Mouse (Mus musculus) thymus, postnatal 0 days (tissue): ENCODE measurements around the gene Clic3. TPM values are rescaled to one million over a fixed set of nuclear protein-coding genes. Genes with fewer than 3 reads are reported as not detected.

Experiments used
- DNase-seq: peaks from one replicate; pipeline ENCODE4 v3.0.0-alpha.2; 2015; ENCODE audit warnings: low spot score
- polyA plus RNA-seq: library from polyadenylated mRNA; unstranded; fragments of >200 nt; fragmentation: Nextera tagmentation; extraction: Ambion mirVana; gene quantifications from 2 replicates; pipeline ENCODE4 v1.2.1, GENCODE M21; 2015

The Clic3 gene
- polyA plus RNA-seq, 1 experiment from 2014 or later, result 4.7 TPM

DNA sequence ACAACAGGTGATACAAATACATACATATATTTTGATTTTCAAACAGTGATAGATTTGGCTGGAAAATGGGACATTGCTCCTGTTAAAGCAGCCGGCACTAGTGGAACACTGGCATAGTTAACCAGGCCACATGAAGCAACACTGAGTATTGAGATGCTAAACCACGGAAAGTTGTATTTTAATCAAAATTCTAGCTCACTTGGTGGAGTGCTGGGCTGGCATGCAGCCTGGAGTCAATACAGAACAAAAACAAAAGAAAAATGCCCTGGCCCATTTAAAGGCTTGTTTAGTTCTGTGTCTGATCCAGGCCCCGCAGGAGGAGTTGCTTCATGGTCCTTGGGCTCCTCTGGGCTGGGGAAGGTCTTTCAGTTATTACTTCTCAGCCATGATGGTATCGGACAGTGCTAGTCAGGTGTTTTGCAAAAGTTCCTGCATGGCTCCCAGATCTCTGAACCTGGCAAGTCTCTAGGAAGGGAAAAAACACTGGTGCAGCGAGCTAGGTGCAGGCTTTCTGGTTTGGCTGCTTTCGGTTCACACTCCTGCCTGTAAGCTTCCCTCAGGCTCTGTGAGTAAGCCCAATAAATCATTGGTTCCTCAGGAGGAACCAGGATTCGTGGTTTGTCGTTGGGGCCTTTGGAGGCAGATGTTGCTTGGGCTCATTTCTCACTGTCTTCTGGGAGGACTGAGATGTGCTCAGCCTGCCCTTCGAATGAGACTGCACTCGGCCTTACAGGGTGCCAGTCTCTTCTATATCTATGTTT is 23.1 kb downstream of the Clic3 start:
- no peak for DNase-seq

DNA sequence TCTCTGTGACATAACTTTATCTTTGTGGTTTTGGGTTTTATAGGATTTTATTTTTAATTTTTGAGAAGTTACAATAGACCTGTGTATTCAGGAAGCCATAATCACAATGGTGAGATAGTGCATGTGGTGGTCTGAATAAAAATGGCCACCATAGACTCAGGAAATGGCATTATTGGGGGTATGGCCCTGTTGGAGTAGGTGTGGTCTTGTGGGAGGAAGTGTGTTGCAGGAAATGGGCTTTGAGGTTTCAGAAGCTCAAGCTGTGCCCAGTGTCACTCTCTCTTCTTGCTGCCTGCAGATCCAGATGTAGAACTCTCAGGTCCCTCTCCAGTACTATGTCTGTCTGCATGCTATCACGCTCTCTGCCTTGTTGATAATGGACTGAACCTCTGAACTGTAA is 23.9 kb downstream of the Clic3 start:
- no peak for DNase-seq

DNA sequence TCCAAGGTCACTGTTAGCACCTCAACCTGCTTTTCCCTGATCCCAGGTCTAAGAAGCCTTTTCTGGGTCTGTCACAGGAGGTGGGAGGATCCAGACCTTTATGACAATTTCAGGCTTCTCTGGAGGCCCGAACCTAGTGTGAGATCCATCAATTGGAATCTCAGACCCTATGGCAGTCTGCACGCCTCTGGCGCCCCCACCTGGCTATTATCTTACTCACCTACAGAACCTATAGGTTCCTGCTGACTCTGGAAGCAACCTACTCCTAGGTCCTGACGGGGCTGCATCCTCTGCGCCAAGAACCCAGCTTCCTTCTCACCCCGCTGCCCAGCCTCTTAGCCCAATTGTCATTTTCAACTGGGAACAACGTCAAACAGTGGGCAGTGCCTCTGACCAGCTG is 26.3 kb downstream of the Clic3 start:
- peak; percentile 81 for DNase-seq

DNA sequence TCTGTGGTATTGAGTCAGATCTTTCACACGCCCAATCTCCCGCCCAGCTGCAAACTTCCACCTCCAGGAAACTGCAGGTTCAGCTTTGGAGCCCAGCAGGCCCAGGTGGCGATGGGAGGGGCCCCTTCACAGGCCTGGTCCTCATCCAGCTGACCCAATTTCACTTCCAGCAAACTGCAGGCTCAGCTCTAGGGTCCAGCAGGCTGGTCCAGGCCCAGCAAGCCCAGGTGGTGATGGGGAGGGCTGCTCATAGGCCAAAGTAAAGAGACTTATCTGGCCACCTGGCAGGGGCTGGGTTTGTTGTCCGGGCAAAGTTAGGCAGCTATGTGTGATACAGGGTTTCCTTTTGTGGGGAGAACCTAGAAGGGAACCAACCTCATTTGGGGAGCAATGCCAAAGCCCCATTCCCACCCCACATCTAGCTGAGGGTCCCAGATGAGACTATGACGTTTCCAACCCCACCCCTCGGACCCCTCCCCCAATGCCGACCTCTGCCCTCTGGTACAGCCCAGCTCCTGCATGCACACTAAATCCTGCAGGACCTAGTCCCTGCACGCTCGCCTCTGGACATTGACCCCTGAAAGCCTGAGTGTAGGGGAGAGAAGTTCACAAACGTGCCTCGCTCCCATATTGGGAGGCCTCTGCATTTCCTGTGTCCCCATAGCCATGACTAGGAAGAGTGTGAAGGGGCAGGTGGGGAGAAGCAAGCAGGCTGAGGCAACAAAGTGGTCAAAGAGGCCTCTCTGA is 28.4 kb downstream of the Clic3 start:
- DNase-seq, result peak; percentile 48

GRCm38 (mm10) chr2:25487965-25488670 is 31.5 kb downstream of the Clic3 start:
- DNase-seq, result no peak

GRCm38 (mm10) chr2:25488671-25489068 is 32.0 kb downstream of the Clic3 start:
- DNase-seq, result no peak

GRCm38 (mm10) chr2:25492988-25493387 is 36.4 kb downstream of the Clic3 start:
- DNase-seq, result no peak

DNA sequence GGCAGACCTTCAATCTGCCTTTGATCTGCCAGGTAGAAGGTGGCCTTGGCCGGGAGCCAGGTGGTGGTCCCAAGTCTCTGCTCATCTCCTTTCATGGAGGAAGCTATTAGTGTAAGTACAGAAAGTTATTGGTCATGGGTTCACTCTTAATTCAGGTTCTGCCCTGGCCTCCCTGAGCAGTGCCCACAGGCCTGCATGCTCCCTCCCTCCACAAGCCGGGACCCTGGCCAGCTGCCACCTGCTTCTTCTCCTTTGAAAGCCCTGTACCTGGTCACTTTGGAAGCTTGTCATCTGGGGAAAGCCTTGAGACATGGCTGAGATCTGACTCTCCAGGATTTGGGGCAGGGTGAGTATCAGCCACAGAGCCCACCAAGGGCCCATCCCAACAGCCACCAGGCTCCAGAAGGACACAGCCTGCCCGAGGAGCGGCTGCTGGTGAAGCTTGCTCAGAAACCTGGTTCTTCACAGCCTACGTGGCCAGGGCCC is 36.9 kb downstream of the Clic3 start, which contains the start of gene Lcn12:
Gene Lcn12, minus strand, starts transcription at position 436 of the 486 bp plus-strand sequence.
- no peak for DNase-seq

DNA sequence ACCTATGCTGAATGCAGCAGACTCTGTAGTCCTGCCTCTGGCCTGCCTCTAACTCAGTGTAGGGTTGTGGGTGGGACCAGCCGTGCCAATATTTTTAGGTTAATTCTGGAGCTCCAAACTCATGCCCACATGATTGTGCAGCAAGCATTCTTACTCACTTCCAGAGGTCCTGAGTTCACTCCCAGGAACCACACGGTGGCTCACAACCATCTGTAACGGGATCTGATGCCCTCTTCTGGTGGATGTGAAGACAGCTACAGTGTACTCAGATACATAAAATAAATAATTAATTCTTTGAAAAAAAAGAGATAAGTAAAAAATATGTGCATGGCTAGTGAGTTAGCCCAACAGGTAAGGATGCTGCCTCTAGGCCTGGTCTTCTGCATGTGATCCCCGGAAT is 39.8 kb downstream of the Clic3 start:
- DNase-seq, result peak; percentile 48

DNA sequence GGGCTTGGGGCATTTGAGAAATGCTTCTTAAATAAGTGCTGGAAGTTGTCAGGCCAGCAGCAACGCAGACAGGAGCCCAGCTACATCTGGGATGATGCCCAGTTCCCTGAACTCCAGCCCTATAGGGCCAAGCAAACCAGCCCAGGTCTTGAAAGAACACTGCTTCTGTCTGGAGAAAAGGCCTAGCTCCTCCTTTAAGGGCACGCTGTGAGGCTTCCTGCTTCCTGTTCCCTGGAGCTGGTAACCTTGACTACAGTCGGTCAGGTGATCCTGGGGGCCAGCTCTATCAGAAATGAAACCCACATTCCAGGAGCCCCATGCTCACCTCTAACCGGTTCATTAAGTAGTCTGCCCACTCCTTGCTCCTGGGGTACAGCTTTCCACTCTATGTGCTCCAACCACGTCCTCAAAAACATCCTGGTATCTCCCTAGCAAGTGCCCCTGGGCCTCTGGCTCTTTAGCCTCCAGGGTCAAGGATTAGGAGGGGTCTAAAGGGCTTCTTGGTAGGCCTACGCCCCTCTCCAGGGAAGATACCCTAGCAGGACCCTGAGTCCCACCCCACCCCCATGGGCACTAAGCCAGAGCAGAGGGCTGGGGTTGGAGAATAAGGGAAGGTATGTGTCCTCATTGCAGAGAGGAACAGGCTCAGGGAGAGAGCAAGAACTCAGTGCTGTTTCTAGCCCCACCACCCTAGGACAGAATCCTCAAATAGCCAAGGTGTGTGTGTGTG is 41.4 kb downstream of the Clic3 start:
- peak; percentile 39 for DNase-seq

DNA sequence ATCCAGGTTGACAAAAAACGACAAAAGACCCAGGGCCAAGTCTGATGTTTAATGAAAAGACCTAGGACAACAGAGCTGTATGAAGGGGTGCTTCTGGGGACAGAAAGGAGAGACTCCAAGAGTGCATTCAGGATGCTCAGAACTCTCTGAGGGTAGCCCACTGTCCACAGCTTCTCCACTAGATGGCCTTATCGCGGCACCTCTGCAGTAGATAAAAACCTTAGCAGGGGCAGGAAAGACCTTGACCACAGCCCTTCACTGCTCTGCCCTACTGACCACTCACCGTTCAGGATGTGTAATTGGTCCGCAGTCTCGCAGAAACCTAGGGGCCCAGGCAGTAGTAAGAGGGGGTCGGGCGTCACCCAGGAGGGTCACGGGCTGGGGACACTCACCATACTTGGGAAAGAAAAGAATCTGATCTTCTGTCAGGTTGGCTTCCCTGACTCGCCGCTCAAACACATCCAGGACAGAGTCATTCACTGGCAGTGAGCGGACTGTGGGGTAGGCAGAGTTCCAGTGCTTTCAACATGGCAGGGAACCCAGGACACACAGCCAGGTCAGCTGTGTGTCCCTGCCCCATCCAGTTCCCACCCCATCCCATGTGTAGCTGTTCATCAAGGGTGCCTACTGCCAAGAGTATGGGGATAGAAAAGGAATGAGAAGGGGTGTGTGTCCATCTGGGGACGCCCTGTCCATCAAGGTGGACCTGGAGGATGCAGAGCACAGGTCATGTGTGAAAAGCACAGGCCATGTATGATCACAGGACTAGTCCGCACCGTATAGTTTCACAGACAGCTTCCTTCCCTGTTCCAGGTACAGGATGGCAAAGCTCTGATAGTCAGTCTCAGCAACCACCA is 42.2 kb downstream of the Clic3 start:
- DNase-seq, result no peak

DNA sequence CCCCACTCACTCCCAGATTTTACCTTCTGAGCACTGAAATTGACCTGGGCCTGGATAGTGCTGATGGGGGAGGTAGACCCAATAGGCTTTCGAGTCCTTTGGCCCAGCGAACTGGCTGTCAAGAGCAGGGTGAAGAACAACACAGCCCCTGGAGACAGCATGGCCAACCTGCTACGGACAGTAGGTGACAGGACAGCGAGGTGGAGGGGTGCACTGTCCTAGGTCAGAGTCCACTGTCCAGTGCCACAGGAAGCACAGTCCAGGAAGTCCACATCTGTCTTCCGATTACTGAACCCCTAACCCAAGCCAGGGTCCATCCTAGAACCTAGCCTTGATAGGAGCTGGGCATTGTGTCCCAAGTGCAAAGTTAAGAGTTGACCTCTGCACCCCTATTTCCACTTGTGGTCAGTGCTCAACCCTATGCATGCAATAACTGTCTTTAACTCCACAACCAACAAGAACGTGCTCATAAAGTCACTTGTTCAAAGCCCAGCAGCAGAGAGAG is 43.5 kb downstream of the Clic3 start:
- DNase-seq, result no peak

DNA sequence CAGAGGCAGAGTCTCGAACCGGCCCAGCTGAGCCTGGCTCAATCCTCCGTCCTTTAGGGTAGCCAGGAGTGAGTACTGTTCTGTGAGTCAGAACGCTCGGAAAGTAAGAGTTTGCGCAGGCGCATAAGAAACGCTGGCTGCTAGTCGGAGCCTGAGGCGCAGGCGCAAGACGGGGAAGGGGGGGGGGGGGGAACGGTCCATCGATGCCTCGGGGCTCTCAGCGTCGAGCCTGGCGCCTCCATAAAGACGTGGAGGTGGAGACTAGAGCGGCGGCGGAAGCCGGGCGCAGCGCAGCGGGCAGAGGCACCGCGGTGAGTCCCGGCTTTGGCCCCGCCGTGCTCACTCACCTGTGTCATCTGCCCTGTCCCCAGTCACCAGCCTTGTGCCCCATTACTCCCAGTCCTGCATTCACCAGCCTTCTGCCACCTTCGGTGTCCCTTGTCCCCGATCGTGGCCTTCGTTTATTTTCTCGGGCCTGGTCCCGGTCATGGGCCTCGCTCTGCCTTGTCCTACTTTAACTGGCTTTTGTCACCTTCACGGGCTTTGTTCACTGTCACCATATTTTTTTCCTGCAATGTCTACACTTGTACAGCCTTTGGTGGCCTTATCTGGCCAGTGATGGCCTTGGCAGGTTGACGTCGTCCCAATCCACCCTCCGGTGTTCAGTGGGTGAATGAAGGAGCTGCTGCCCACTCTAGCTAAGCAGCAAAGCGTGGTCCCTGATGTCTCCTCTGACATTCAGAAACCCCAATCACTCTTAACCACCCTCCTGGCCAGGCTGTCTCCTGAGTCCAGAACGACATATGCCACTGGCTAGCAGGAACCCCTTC is 44.2 kb downstream of the Clic3 start, which contains the start of gene Fbxw5:
Gene Fbxw5, plus strand, starts transcription at position 175 of the 830 bp plus-strand sequence.
- peak; percentile 95 for DNase-seq

DNA sequence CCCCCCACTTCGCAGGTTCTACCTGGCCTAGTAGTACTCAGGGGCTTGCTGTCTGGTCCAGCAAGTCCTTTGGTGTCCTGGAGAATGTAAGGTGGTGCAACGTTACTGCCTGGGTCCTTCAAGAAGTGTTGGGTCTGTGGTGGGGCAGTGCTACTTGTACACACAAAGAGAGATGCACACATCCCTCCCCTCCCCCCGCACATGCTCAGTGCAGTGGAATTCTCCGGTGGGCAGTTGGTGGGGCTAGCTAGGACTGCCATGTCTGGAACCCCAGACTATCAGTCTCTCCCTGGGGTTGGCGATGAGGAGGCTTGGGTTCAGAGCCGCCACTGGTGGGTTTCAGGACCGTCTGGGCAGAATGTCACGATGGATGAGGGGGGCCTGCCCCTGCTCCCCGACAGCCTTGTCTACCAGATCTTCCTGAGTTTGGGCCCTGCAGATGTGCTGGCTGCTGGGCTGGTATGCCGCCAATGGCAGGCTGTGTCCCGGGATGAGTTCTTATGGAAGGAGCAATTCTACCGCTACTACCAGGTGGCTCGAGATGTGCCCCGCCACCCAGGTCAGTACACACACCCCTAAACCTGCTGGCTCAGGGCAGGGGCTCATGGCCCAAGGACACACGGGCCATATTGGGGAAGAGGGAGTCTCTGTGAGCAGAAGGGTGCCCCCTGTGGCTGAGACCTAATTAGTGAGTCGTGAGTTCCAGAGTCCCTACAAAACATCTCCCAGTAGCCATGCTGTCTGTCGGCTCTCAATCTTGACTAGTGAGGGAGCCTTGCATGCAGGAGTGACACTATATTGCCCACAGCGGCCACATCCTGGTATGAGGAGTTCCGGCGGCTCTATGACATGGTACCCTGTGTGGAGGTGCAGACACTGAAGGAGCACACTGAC is 45.2 kb downstream of the Clic3 start, which contains the start of gene C8g:
Gene C8g, minus strand, starts transcription at position 127 of the 894 bp plus-strand sequence.
- DNase-seq, result no peak

GRCm38 (mm10) chr2:25502726-25503125 is 46.1 kb downstream of the Clic3 start:
- DNase-seq, result no peak

DNA sequence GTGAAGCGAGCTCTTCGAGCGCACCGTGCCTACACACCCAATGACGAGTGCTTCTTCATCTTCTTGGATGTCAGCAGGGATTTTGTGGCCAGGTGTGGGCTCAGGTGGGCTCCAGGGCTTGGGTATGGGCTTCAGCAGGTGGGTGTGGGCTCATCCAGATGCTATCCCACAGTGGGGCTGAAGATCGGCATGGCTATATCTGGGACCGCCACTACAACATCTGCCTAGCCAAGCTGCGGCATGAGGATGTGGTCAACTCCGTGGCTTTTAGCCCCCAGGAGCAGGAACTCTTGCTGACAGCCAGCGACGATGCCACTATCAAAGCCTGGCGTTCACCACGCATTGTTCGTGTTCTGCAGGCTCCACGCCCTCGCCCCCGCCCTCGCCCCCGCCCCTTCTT is 47.9 kb downstream of the Clic3 start:
- DNase-seq, result no peak

DNA sequence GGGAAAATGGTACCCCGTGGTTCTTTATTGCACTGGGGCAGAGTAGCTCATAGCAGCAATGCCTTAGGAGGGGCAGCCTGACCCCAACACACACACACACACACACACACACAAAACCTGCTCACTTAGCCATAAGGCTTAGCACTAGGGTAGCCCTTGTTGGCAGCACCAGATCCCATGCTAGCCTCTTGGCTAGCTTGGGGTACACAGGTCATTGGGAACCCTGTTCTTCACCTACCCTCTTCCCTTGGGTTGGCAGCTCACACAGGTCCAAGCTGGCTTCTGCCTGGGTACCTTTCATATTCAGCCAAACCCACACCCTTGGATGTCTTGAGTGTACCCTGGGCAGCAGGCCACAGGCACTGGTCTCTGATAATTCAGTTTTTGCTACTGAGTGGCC is 48.4 kb downstream of the Clic3 start:
- no peak for DNase-seq

- DNase-seq, result no peak
Observed at GRCm38 (mm10) chr2:25505860-25506259, 49.2 kb downstream of the Clic3 start.
